Mouse (Mus musculus): ENCODE measurements around the gene Cntnap1.

DNA sequence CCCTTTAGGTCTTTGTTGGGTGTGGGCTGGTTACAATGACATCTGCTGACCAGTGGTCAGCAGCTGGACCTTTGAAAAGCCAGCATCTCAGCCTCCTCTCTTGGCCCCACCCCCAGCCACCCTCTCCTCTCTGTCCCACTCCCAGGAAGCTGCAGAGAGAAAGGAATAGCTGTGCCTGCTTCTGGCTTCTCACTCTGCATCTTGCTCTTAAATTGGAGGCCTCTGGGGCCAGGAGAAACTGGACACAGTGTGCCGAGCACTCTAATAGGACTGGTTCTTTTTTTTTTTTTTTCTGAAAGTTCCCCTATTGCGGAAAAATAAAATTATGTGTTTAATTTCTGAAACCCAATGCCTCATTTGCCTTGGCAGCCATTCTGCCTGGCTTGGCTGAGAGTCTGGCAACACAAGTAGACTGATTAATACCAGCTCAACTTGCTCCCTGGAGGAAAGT is 59.8 kb downstream of the Cntnap1 start:
- no peak for TF ChIP-seq CTCF (IDR thresholded peaks at IDR 0.05; ENCODE audit: extremely low read depth, insufficient read depth, insufficient read length, insufficient replicate concordance)
- TF ChIP-seq POLR2A (IDR thresholded peaks at IDR 0.05; ENCODE audit: low read depth, low read length): no peak
